Mouse (Mus musculus) brain, embryonic 14.5 days (tissue): ENCODE results near the gene Urb2. TPM values are rescaled to one million over a fixed set of nuclear protein-coding genes. Genes with fewer than 3 reads are reported as not detected.

Experiments used
- DNase-seq: peaks from one replicate; pipeline ENCODE4 v3.0.0-alpha.2; 2011; ENCODE audit warnings: low read depth
- CTCF ChIP-seq: fragments of 200-500 bp; IDR thresholded peaks from 2 replicates; pipeline ENCODE4 v1.5.1; 2012; ENCODE audit warnings: inconsistent platforms, mild to moderate bottlenecking, moderate library complexity, borderline replicate concordance; ENCODE audit not compliant: insufficient read depth, insufficient read length; ENCODE audit errors: extremely low read depth
- POLR2A ChIP-seq: fragments of 200-500 bp; IDR thresholded peaks from 2 replicates; pipeline ENCODE4 v1.6.1; 2012; ENCODE audit warnings: mild to moderate bottlenecking, inconsistent platforms, borderline replicate concordance; ENCODE audit not compliant: poor library complexity, insufficient read depth, insufficient read length, severe bottlenecking; ENCODE audit errors: extremely low read depth
- polyA plus RNA-seq: library from polyadenylated mRNA; depleted of rRNA; stranded (reverse); fragments of >200 nt; gene quantifications from 2 replicates; pipeline ENCODE4 v1.2.3, GENCODE M21; 2012

Urb2 gene
- polyA plus RNA-seq, 1 experiment, result 9.6 TPM

- DNase-seq, result no peak
- TF ChIP-seq CTCF, result no peak
- no peak for TF ChIP-seq POLR2A
Observed at GRCm38 (mm10) chr8:124067059-124067750, 45.9 kb downstream of the Urb2 start.

GRCm38 (mm10) chr8:124070363-124071324 is 49.3 kb downstream of the Urb2 start:
- no peak for TF ChIP-seq POLR2A
- TF ChIP-seq CTCF, result no peak
- peak; percentile 96 for DNase-seq

GRCm38 (mm10) chr8:124075977-124076376 is 54.7 kb downstream of the Urb2 start:
- DNase-seq, result no peak
- TF ChIP-seq CTCF (no peak), POLR2A (no peak)

GRCm38 (mm10) chr8:124076416-124076815 is 55.1 kb downstream of the Urb2 start:
- peak; percentile 59 for DNase-seq
- TF ChIP-seq POLR2A, result no peak
- TF ChIP-seq CTCF, result no peak

- no peak for DNase-seq
- TF ChIP-seq CTCF, result no peak
- no peak for TF ChIP-seq POLR2A
Observed at GRCm38 (mm10) chr8:124077377-124077776, 56.1 kb downstream of the Urb2 start.

- TF ChIP-seq CTCF (peak; percentile 17; the same call in 1 of the 2 replicates), POLR2A (no peak)
- DNase-seq, result peak; percentile 31
Observed at GRCm38 (mm10) chr8:124077998-124078397, 56.7 kb downstream of the Urb2 start.

- TF ChIP-seq POLR2A (no peak), CTCF (no peak)
- no peak for DNase-seq
Observed at GRCm38 (mm10) chr8:124078969-124079368, 57.7 kb downstream of the Urb2 start.

GRCm38 (mm10) chr8:124080467-124081326 is 59.4 kb downstream of the Urb2 start:
- peak; percentile 31 for DNase-seq
- TF ChIP-seq POLR2A, result no peak
- TF ChIP-seq CTCF, result no peak

GRCm38 (mm10) chr8:124082616-124083015 is 61.3 kb downstream of the Urb2 start:
- no peak for TF ChIP-seq CTCF
- TF ChIP-seq POLR2A, result no peak
- DNase-seq, result no peak

GRCm38 (mm10) chr8:124083611-124084010 is 62.3 kb downstream of the Urb2 start:
- DNase-seq, result no peak
- TF ChIP-seq CTCF (peak; percentile 15; the same call in 1 of the 2 replicates), POLR2A (no peak)
